Comparison of ENCODE assay signal across 20 mouse cellular contexts in genomic region chr6:89090096-89090495, GRCm38 (mm10).
DNase-seq lines count a peak whose midpoint lies in the region; ATAC-seq lines count a peak whose summit lies in the region.
"Had no signal": no experiment of that assay in that cellular context is flagged by ENCODE, and none has a peak within 500 bp of the region (broad histone marks: within the 10 kb centered on the region; RNA-seq: fewer than 3 reads in every experiment).

No protein-coding gene starts in this region.

- peak; percentile 90 for ATAC-seq in frontal cortex, adult (ENCODE audit: low TSS enrichment)
- ATAC-seq: CD4-positive, CD25-positive, alpha-beta regulatory T cell, adult 4 months; forebrain, embryonic 14.5 days had no signal

- DNase-seq in frontal cortex, postnatal 14 days (ENCODE audit: low spot score in 2 of 2): no peak
- peak; percentile 23 to 39 for DNase-seq in left cerebral cortex, adult 9 months (ENCODE audit: low spot score in 2 of 2)
- no peak for DNase-seq in left cerebral cortex, postnatal 4 days
- peak; percentile 73 for DNase-seq in brain, adult 2 months (ENCODE audit: low read depth, low spot score)
- DNase-seq in right cerebral cortex, postnatal 25 days: peak; percentile 10
- no peak for DNase-seq in heart, adult 9 months (ENCODE audit: low spot score in 2 of 2)
- DNase-seq: adrenal gland, adult 8-10 months; adrenal gland, postnatal 36 days; B cell, adult 2 months; cerebellum, adult 11 months; cerebellum, adult 8-10 months; cerebellum, postnatal 14 days; embryo, embryonic 11 days; gastrocnemius, postnatal 36 days; heart, adult 11 months; heart, postnatal 10 days; heart, postnatal 4 days had no signal

- intact Hi-C loops in left cerebral cortex, postnatal 4 days (cut with DNase I): no loop called here

Comparison
In these comparisons a context has a peak if more than half of its experiments do, and no peak if none do; other contexts are left out.
1. DNase-seq: peak in left cerebral cortex, adult 9 months (2 of 2), brain, adult 2 months (single experiment) and right cerebral cortex, postnatal 25 days (single experiment); none in frontal cortex, postnatal 14 days (0 of 2), left cerebral cortex, postnatal 4 days (single experiment) and heart, adult 9 months (0 of 2).